Mouse (Mus musculus) lung, adult 2 months (tissue): ENCODE measurements around the gene Commd1.

Experiments
- CTCF ChIP-seq: fragments of 200-500 bp; IDR thresholded peaks from 2 replicates; pipeline ENCODE4 v1.5.1; 2011; ENCODE audit warnings: mild to moderate bottlenecking, low read length, control low read depth; ENCODE audit not compliant: insufficient read depth
- POLR2A ChIP-seq: fragments of 200-500 bp; IDR thresholded peaks from 2 replicates; pipeline ENCODE4 v1.6.1; 2011; ENCODE audit warnings: low read depth, mild to moderate bottlenecking, control low read depth, low read length, borderline replicate concordance; ENCODE audit errors: extremely low read depth

GRCm38 (mm10) chr11:23007166-23007480, 24.9 kb upstream of the Commd1 start:
- no peak for TF ChIP-seq CTCF
- no peak for TF ChIP-seq POLR2A
